Mouse (Mus musculus): ENCODE measurements around the gene Rai1.
A peak's percentile ranks its signal among the peaks of the same experiment; 100 is the strongest.

Rai1 gene

DNA sequence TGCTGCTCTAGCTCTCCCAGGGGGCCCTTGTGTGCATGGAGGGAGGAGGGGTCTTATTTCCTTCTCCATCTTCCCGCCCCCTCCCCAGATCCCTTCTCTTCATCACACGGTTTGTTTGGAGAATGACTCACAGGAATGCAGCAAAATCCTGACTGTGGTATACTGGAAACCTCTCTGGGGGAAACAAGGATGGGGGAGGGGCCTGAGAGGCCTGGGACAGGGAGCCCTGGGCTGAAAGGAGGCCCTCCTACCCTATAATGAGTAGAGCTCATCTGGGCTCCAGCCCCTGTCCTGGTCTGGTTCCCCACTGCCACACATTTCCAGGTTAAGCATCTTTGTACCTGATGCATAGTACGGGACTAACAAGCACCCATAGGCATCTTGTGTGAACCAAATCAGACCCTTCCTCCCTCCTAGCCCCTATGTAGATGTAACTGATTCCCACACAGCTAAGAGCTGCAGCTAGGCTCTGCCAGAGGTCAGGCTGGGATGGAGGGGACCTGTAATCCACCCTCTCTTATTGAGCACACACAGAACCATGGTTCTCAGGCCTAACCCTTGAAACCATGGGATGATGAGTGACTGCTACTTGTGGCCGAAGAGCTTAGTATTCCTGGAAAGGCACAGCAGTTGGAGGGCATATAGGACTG lies 23.2 kb downstream of the Rai1 start:
- DNase-seq = no peak

- DNase-seq = no peak
These were observed 25.7 kb downstream of the Rai1 start for GRCm38 (mm10) chr11:60130516-60130915.

DNA sequence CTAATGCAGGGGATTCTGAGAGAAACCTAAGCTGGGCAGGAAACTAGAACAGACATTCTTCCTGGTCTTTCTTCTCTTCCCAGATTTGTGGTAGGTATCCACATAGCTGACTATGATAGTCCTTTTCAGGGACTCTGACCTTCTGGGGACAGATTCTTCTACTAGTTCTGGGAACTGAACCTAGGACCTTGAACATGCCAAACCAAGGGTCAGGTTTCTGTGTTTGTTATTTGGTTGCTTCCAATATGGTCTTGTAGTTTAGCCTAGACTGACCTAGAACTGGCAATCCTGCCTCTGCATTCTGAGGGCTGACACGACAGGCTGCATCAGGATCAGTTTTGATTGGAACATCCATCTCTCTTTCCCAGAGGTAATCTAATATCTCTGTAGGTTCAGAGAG lies 27.2 kb downstream of the Rai1 start:
- no peak for DNase-seq

DNA sequence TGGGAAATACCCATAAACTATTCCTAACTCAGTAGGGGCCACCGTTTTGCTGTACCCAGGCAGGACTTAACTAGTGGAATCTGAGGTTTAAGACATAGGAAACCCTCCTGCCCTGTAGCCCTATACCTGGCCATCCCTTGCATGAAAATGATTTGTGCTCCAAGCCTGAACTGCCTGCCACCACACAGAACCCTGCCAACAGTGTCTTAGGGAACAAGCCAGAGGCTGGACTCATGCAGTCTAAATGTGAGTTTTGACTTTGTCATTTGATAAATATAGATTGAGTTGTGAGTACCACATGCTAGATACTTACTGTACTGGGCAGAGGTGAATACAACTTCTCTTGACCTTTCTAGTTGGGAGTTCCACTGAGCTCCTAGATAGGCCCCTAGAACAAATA lies 31.7 kb downstream of the Rai1 start:
- no peak for DNase-seq

DNA sequence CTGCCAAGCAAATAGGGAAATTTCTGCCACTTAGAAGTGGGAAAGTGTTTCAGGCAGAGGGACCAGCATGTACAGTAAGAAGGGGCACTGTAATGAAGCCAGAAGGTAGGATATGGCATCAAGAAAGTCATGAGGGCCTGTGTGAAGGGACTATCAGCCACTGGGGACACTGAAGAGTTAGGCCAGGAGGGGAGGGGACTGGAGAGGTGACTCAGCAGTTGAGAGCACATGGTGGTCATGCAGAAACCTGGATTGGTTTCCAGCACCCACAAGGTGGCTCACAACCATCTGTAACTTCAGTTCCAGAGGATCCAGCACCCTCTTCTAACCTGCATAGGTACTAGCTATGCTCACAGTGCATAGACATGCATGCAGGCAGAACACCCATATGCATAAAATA lies 32.4 kb downstream of the Rai1 start:
- DNase-seq = no peak

GRCm38 (mm10) chr11:60139141-60139733 lies 34.4 kb downstream of the Rai1 start:
- DNase-seq = peak; percentile 44 to 53

GRCm38 (mm10) chr11:60139734-60140371 lies 35.0 kb downstream of the Rai1 start:
- peak; percentile 67 for DNase-seq

- peak; percentile 22 to 39 for DNase-seq
These were observed 35.9 kb downstream of the Rai1 start for GRCm38 (mm10) chr11:60140586-60141284.

DNA sequence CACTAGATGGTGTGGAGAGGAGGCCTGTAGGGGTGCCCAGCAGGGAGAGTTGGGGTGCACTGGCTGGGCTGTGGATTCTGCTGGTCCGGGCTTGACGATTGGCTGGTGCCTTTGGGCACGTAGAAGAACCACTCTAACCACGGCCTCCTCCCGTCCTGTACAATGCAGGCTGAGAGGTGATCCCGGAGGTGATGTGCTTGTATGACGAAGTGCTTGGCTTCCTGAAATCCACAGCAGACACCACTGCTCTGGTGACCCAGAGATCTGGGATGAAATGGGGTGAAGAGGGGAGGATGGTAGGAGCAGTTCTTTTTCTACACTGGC lies 36.4 kb downstream of the Rai1 start:
- DNase-seq = peak; percentile 38 to 41

- DNase-seq = no peak
These were observed 38.3 kb downstream of the Rai1 start for GRCm38 (mm10) chr11:60143086-60143485.

DNA sequence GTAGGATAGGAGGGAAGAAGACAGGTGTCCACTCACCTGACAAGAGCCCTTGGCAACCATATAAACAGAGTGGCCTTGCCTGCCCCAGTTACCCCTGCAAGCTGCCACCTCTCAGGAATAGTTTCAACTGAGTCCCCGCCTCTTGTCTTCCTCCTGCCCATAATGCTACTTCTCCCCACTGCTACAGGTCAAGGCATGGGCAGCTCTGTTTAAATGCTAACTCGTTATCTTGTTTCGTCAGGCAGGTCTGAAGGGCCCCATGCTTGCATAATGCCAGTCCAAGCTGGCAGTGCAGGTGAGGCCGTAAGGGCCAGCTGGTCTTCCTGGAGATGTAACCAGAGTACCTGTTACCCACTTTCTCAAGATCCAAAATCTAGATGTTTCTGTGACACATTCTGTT lies 41.4 kb downstream of the Rai1 start:
- no peak for DNase-seq

GRCm38 (mm10) chr11:60148591-60148990 lies 43.8 kb downstream of the Rai1 start:
- DNase-seq = no peak

- peak; percentile 41 to 43 for DNase-seq
These were observed 44.3 kb downstream of the Rai1 start for GRCm38 (mm10) chr11:60149086-60149485.

DNA sequence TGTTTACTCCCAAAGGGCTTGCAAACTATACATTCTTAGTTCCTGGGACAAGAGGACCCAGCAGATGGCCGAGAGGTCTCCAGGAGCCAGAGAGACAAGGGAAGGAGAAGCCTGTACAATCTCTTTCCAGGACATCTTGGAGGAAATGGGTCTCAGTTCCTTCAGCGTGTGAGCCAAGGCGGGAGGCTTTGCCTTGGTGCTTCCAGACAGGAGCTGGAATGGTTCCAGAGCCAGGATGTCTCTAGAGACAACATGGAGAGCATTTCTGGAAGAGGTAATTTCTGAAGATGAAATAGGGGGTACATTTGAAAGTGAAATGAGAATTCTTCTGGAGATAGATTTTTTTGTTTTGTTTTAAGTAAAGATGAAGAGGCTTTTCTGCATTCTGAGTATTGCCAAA lies 45.9 kb downstream of the Rai1 start:
- peak; percentile 47 to 52 for DNase-seq

GRCm38 (mm10) chr11:60152339-60152738 lies 47.5 kb downstream of the Rai1 start:
- no peak for DNase-seq

DNA sequence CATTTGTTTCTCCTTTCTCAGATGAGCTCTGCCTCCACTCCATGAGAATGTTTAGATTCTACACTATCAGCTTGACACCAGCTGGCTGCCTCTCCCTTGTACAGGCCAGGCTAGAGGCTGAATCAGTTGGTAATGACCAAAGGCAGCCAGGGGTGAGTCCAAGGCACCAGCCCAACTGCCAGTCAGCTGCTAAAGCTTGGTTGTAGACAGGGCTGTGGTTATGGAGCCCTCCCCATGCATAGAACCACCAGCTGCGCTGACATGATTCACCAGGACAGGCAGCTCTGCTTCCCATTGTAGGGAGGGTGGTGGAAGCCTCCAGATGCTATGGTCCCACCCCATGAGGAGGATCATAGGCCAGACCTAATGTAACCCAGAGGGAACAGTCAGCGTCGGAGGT lies 49.1 kb downstream of the Rai1 start:
- no peak for DNase-seq

DNA sequence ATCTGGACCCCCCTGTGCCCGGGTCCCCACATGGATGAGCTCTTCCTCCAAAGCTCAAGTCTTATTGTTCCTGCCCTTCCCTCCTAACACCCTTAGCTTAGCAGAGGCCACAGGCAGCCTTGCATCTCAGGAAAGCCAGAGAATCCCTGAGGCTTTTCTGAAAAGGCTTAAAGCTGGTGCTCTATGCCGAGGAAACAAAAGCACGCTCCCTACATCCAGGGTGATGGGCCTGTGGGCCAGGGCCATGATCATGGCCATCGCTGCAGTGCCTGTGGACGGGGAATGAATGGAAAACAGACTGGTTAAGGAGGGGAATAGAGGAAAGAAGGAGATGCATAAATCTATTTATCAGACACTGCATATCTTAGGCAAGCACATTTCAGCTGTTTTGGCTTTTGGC lies 50.9 kb downstream of the Rai1 start:
- no peak for DNase-seq

- no peak for DNase-seq
These were observed 53.5 kb downstream of the Rai1 start for GRCm38 (mm10) chr11:60158271-60158670.

- no peak for DNase-seq
These were observed 55.1 kb downstream of the Rai1 start for GRCm38 (mm10) chr11:60159955-60160354.

- peak in 1 of 2 experiments; percentile 20 for DNase-seq
These were observed 55.8 kb downstream of the Rai1 start for GRCm38 (mm10) chr11:60160454-60161114.

- no peak for DNase-seq
These were observed 56.5 kb downstream of the Rai1 start for GRCm38 (mm10) chr11:60161146-60161874.

- DNase-seq = no peak
These were observed 57.7 kb downstream of the Rai1 start for GRCm38 (mm10) chr11:60162547-60162946.

DNA sequence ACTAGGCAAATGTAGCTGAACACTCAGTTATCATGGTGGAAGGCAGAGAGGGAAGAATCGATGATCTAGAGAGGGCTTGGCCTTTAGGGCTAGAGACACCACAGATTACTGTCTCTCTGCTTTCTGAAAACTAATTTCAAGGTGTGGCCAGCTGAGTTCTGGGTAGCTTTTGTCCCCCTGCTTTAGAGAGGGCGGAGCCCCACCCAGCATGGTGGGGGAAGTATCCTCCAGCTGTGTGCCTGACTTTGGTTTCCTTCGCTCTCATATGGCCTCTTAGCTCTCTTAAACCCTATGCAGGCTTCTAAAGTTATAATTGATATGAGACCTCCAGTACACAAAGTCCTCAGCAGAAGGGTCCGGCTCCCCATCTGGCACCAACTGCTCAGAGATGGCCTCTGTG lies 58.5 kb downstream of the Rai1 start:
- no peak for DNase-seq
